Mouse (Mus musculus): Measurements from ENCODE around the gene Mctp1. TPM values are rescaled to one million over a fixed set of nuclear protein-coding genes. Genes with fewer than 3 reads are reported as not detected.
A peak's percentile ranks its signal among the peaks of the same experiment; 100 is the strongest.
"Not testable (repeated sequence)": the region's sequence is repeated elsewhere in the genome, so short reads cannot be mapped to it uniquely, and the experiment has no call there.

Gene Mctp1
- polyA plus RNA-seq, 1 experiment from 2014 or later: 0.44 TPM

GRCm38 (mm10) chr13:76566024-76566423 is 181.7 kb downstream of the Mctp1 start:
- Histone ChIP-seq H3K4me1 (ENCODE audit: control insufficient read depth, insufficient read depth, low read length) (no peaks in the 10 kb centered on the region), H3K9me3 (ENCODE audit: control insufficient read depth, low read length) (no peaks in the 10 kb centered on the region), H3K27ac (ENCODE audit: low read depth, low read length) (no peak overlapping the region), H3K4me2 (ENCODE audit: low read depth) (no peak overlapping the region), H3K4me3 (ENCODE audit: low read depth, low read length) (no peak overlapping the region), H3K36me3 (ENCODE audit: control insufficient read depth, insufficient read depth, low read length) (no peaks in the 10 kb centered on the region), H3K9ac (ENCODE audit: low read length) (no peak overlapping the region), H3K27me3 (ENCODE audit: control insufficient read depth, insufficient read depth, low read length) (no peaks in the 10 kb centered on the region)
- no peak for ATAC-seq (ENCODE audit: insufficient read depth, low FRiP score, low TSS enrichment)
- no peak for DNase-seq (ENCODE audit: low spot score)
- whole genome bisulfite sequencing: 90% methylated on average over 3 of the region's 3 CpGs

GRCm38 (mm10) chr13:76567448-76567847 is 183.1 kb downstream of the Mctp1 start:
- WGBS: 90% methylated on average over 4 of the region's 4 CpGs
- ATAC-seq (ENCODE audit: insufficient read depth, low FRiP score, low TSS enrichment): no peak
- Histone ChIP-seq H3K4me3 (ENCODE audit: low read depth, low read length) (no peak overlapping the region), H3K27me3 (ENCODE audit: control insufficient read depth, insufficient read depth, low read length) (no peaks in the 10 kb centered on the region), H3K9me3 (ENCODE audit: control insufficient read depth, low read length) (no peaks in the 10 kb centered on the region), H3K36me3 (ENCODE audit: control insufficient read depth, insufficient read depth, low read length) (no peaks in the 10 kb centered on the region), H3K27ac (ENCODE audit: low read depth, low read length) (no peak overlapping the region), H3K4me1 (ENCODE audit: control insufficient read depth, insufficient read depth, low read length) (no peaks in the 10 kb centered on the region), H3K4me2 (ENCODE audit: low read depth) (no peak overlapping the region), H3K9ac (ENCODE audit: low read length) (no peak overlapping the region)
- DNase-seq (ENCODE audit: low spot score): no peak

DNA sequence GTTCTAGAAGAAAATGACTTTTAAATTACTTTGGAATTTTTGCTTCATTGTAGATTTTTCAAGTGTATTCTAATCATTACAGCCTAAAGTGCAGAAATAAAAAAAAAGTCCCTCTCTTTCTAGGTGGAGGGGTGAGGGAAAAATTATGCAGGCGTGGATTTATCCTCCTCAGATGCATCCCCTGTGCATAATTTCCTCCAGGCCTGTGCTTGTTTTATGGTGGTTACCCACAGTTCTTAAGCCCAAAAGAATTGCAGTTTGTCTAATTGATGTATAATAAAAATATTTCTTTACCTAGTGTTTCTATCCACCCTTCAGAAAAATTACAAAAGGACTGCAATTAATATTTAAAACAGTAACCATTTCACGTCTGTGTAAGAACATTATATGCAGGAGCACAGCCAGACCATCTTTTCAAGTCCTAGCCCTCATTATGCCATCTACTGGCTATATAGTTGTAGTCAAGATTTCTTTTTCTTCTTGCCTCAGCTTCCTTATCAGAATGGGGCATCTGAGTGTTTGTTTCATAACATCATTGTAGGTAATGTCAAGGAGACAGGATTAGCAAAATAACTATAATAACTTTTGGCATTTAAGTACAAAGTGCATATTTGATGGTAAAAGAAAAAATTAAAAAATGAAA is 184.4 kb downstream of the Mctp1 start:
- ATAC-seq (ENCODE audit: insufficient read depth, low FRiP score, low TSS enrichment): no peak
- Histone ChIP-seq H3K4me3 (ENCODE audit: low read depth, low read length) (no peak overlapping the region), H3K27me3 (ENCODE audit: control insufficient read depth, insufficient read depth, low read length) (no peaks in the 10 kb centered on the region), H3K4me1 (ENCODE audit: control insufficient read depth, insufficient read depth, low read length) (no peaks in the 10 kb centered on the region), H3K9ac (ENCODE audit: low read length) (no peak overlapping the region), H3K9me3 (ENCODE audit: control insufficient read depth, low read length) (no peaks in the 10 kb centered on the region), H3K36me3 (ENCODE audit: control insufficient read depth, insufficient read depth, low read length) (no peaks in the 10 kb centered on the region), H3K27ac (ENCODE audit: low read depth, low read length) (no peak overlapping the region), H3K4me2 (ENCODE audit: low read depth) (no peak overlapping the region)
- no peak for DNase-seq (ENCODE audit: low spot score)
- WGBS: 73% methylated on average over 2 of the region's 2 CpGs

DNA sequence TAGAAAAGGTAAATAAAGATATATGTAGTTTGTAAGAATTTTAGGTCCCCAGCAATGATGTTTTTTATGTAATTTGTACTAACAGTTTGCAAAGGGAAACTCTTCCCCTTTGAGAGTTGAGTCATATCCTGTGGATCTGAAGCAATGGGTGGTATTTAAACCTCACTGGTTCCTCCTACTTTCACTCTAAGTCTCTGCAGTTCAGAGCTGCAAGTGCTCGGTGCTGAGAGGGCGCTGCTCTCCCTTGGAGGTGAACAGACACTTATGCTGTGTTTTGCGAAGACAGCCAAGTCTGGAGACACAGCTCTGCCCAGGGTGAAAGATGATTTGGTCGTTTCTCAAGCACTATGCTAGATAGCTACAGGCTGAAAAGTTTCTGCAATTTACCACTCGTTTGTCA is 195.1 kb downstream of the Mctp1 start:
- Histone ChIP-seq H3K9ac (ENCODE audit: low read length) (no peak overlapping the region), H3K4me1 (ENCODE audit: control insufficient read depth, insufficient read depth, low read length) (no peaks in the 10 kb centered on the region), H3K27ac (ENCODE audit: low read depth, low read length) (no peak overlapping the region), H3K27me3 (ENCODE audit: control insufficient read depth, insufficient read depth, low read length) (no peaks in the 10 kb centered on the region), H3K36me3 (ENCODE audit: control insufficient read depth, insufficient read depth, low read length) (no peaks in the 10 kb centered on the region), H3K9me3 (ENCODE audit: control insufficient read depth, low read length) (no peaks in the 10 kb centered on the region), H3K4me3 (ENCODE audit: low read depth, low read length) (no peak overlapping the region), H3K4me2 (ENCODE audit: low read depth) (no peak overlapping the region)
- WGBS: 41% methylated on average over 5 of the region's 5 CpGs
- ATAC-seq (ENCODE audit: insufficient read depth, low FRiP score, low TSS enrichment): no peak
- DNase-seq (ENCODE audit: low spot score): no peak

DNA sequence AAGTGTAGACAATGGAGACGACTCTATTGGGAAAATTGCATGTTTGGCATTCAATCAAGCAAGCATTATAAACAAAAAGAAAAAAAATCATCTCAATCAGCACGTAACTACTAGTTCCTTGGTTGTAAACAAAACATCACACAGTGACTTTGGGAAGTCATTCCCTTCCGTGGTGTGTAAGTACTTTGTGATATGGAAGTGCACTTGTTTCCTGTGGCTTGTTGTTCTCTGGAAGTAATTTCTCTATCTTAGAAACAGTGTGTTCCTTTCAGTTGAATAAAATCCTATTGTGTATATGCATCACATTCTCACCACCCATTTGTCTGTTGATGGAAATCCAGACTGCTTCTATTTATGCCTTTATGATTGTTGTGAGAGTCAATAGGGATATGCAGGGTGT is 201.1 kb downstream of the Mctp1 start:
- Histone ChIP-seq H3K4me2 (ENCODE audit: low read depth) (no peak overlapping the region), H3K27ac (ENCODE audit: low read depth, low read length) (no peak overlapping the region), H3K4me3 (ENCODE audit: low read depth, low read length) (no peak overlapping the region), H3K36me3 (ENCODE audit: control insufficient read depth, insufficient read depth, low read length) (no peaks in the 10 kb centered on the region), H3K27me3 (ENCODE audit: control insufficient read depth, insufficient read depth, low read length) (no peaks in the 10 kb centered on the region), H3K4me1 (ENCODE audit: control insufficient read depth, insufficient read depth, low read length) (no peaks in the 10 kb centered on the region), H3K9me3 (ENCODE audit: control insufficient read depth, low read length) (no peaks in the 10 kb centered on the region), H3K9ac (ENCODE audit: low read length) (no peak overlapping the region)
- DNase-seq (ENCODE audit: low spot score) (no peak), ATAC-seq (ENCODE audit: insufficient read depth, low FRiP score, low TSS enrichment) (no peak)
- WGBS: 73% methylated on average over 3 of the region's 3 CpGs

GRCm38 (mm10) chr13:76590709-76591108 is 206.4 kb downstream of the Mctp1 start:
- H3K27ac ChIP-seq (ENCODE audit: low read depth, low read length); DNase-seq (ENCODE audit: low spot score); H3K9me3 ChIP-seq (ENCODE audit: control insufficient read depth, low read length); H3K4me2 ChIP-seq (ENCODE audit: low read depth); H3K4me1 ChIP-seq (ENCODE audit: control insufficient read depth, insufficient read depth, low read length); H3K9ac ChIP-seq (ENCODE audit: low read length); H3K36me3 ChIP-seq (ENCODE audit: control insufficient read depth, insufficient read depth, low read length); H3K4me3 ChIP-seq (ENCODE audit: low read depth, low read length); H3K27me3 ChIP-seq (ENCODE audit: control insufficient read depth, insufficient read depth, low read length): not testable (repeated sequence)
- WGBS: 89% methylated on average over 11 of the region's 11 CpGs
- ATAC-seq (ENCODE audit: insufficient read depth, low FRiP score, low TSS enrichment): peak; percentile 61; the same call in 1 of the 2 replicates

DNA sequence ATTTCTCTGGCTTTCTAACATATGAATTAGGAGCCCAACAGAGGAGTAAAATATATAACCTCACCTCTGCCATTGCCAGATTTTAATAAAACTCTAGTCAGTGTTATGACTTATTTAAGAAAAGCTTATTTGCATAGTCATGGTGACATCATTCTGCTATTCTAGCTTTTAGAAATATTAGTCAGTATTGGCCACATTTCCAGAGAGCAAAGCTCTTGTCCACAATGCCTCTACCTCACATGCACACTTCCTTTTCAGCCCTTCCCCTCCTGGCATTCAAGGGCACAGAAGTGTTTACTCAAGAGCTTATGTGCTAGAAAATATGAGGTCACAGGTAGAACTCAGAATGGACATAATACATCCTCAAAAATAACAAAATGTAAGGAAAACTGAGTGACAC is 206.9 kb downstream of the Mctp1 start:
- H3K4me2 ChIP-seq (ENCODE audit: low read depth): no peak overlapping the region
- no peak for ATAC-seq (ENCODE audit: insufficient read depth, low FRiP score, low TSS enrichment)

DNA sequence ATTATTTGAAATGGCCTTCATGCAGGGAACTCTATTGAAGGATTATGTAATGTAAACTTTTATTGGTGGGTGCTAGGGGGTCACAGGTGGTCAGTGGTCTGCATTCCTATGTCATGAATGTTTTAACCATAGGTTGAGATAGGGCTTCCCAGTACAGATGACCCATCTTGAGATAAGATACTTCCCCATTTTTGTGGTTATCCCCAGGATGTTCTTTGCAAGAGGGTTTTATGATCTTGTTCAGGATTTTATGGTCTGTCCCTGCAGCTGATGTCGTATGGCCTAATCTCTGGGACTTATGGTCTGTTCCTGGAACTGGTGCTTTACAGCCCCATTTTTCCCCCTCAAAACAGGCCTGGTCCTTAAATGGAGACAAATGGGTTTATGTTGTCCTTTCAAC is 207.4 kb downstream of the Mctp1 start:
- Histone ChIP-seq H3K9me3 (ENCODE audit: control insufficient read depth, low read length) (no peaks in the 10 kb centered on the region), H3K27me3 (ENCODE audit: control insufficient read depth, insufficient read depth, low read length) (no peaks in the 10 kb centered on the region), H3K9ac (ENCODE audit: low read length) (no peak overlapping the region), H3K4me1 (ENCODE audit: control insufficient read depth, insufficient read depth, low read length) (no peaks in the 10 kb centered on the region), H3K4me2 (ENCODE audit: low read depth) (no peak overlapping the region), H3K4me3 (ENCODE audit: low read depth, low read length) (no peak overlapping the region), H3K27ac (ENCODE audit: low read depth, low read length) (no peak overlapping the region), H3K36me3 (ENCODE audit: control insufficient read depth, insufficient read depth, low read length) (no peaks in the 10 kb centered on the region)
- ATAC-seq (ENCODE audit: insufficient read depth, low FRiP score, low TSS enrichment) (no peak), DNase-seq (ENCODE audit: low spot score) (no peak)
- WGBS: 28% methylated on average over 1 of the region's 1 CpGs

More for the DNA sequence above, 206.9 kb downstream of the Mctp1 start:
- Histone ChIP-seq H3K36me3 (ENCODE audit: control insufficient read depth, insufficient read depth, low read length) (no peaks in the 10 kb centered on the region), H3K4me3 (ENCODE audit: low read depth, low read length) (no peak overlapping the region), H3K27ac (ENCODE audit: low read depth, low read length) (no peak overlapping the region), H3K9ac (ENCODE audit: low read length) (no peak overlapping the region), H3K4me1 (ENCODE audit: control insufficient read depth, insufficient read depth, low read length) (no peaks in the 10 kb centered on the region), H3K27me3 (ENCODE audit: control insufficient read depth, insufficient read depth, low read length) (no peaks in the 10 kb centered on the region), H3K9me3 (ENCODE audit: control insufficient read depth, low read length) (no peaks in the 10 kb centered on the region)
- no peak for DNase-seq (ENCODE audit: low spot score)

DNA sequence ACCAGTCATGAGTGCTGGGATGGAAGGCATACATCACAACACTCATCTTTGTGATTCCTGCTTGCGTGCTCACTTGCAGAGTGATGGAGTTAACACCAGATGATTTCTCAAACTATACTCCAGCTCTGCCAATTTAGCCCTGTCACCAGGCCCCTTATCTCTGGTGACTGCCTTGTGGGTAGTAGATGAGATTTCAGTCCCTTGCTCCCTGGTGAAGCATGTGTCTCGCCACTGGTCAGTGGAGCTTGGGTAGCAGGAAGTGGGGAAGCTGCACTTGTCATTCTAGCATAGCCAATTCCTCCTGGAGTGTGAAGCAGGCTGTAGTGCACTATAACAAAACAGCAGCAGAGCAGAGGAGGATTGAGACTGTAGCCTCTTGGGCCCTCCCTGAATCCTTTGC is 208.6 kb downstream of the Mctp1 start:
- Histone ChIP-seq H3K9ac (ENCODE audit: low read length) (no peak overlapping the region), H3K27ac (ENCODE audit: low read depth, low read length) (no peak overlapping the region), H3K27me3 (ENCODE audit: control insufficient read depth, insufficient read depth, low read length) (no peaks in the 10 kb centered on the region), H3K9me3 (ENCODE audit: control insufficient read depth, low read length) (no peaks in the 10 kb centered on the region), H3K4me2 (ENCODE audit: low read depth) (no peak overlapping the region), H3K4me1 (ENCODE audit: control insufficient read depth, insufficient read depth, low read length) (no peaks in the 10 kb centered on the region), H3K4me3 (ENCODE audit: low read depth, low read length) (no peak overlapping the region), H3K36me3 (ENCODE audit: control insufficient read depth, insufficient read depth, low read length) (no peaks in the 10 kb centered on the region)
- ATAC-seq (ENCODE audit: insufficient read depth, low FRiP score, low TSS enrichment) (no peak), DNase-seq (ENCODE audit: low spot score) (no peak)
- WGBS: 90% methylated on average over 2 of the region's 2 CpGs
